Mouse (Mus musculus): ENCODE measurements around the gene Scnn1a.
"Not testable (repeated sequence)": the region's sequence is repeated elsewhere in the genome, so short reads cannot be mapped to it uniquely, and the experiment has no call there.

The Scnn1a gene

GRCm38 (mm10) chr6:125320323-125320722 lies at the start of gene Scnn1a:
Scnn1a (plus strand) TSS chr6:125320659.
- no peak for DNase-seq (ENCODE audit: extremely low spot score, low read depth, low spot score)

- DNase-seq (ENCODE audit: extremely low spot score, low read depth, low spot score), result peak; percentile 62
Measured at GRCm38 (mm10) chr6:125271455-125272227, 48.8 kb upstream of the Scnn1a start.

GRCm38 (mm10) chr6:125272228-125272785 lies 48.2 kb upstream of the Scnn1a start:
- DNase-seq (ENCODE audit: extremely low spot score, low read depth, low spot score), result no peak

- no peak for DNase-seq (ENCODE audit: extremely low spot score, low read depth, low spot score)
Measured at GRCm38 (mm10) chr6:125274841-125275563, 45.5 kb upstream of the Scnn1a start.

GRCm38 (mm10) chr6:125279729-125280128 lies 40.7 kb upstream of the Scnn1a start:
- no peak for DNase-seq (ENCODE audit: extremely low spot score, low read depth, low spot score)

GRCm38 (mm10) chr6:125282721-125283120 lies 37.7 kb upstream of the Scnn1a start:
- not testable (repeated sequence) for DNase-seq (ENCODE audit: extremely low spot score, low read depth, low spot score)

- DNase-seq (ENCODE audit: extremely low spot score, low read depth, low spot score), result no peak
Measured at GRCm38 (mm10) chr6:125284250-125284649, 36.2 kb upstream of the Scnn1a start.

- no peak for DNase-seq (ENCODE audit: extremely low spot score, low read depth, low spot score)
Measured at GRCm38 (mm10) chr6:125284751-125285150, 35.7 kb upstream of the Scnn1a start.

GRCm38 (mm10) chr6:125285890-125286289 lies 34.6 kb upstream of the Scnn1a start, which contains the start of gene Tuba3a:
Tuba3a (minus strand) TSS chr6:125286042.
- no peak for DNase-seq (ENCODE audit: extremely low spot score, low read depth, low spot score)

- no peak for DNase-seq (ENCODE audit: extremely low spot score, low read depth, low spot score)
Measured at GRCm38 (mm10) chr6:125286944-125287343, 33.5 kb upstream of the Scnn1a start.

- DNase-seq (ENCODE audit: extremely low spot score, low read depth, low spot score), result no peak
Measured at GRCm38 (mm10) chr6:125288730-125289129, 31.7 kb upstream of the Scnn1a start.

GRCm38 (mm10) chr6:125291329-125291728 lies 29.1 kb upstream of the Scnn1a start:
- DNase-seq (ENCODE audit: extremely low spot score, low read depth, low spot score), result no peak

- DNase-seq (ENCODE audit: extremely low spot score, low read depth, low spot score), result no peak
Measured at GRCm38 (mm10) chr6:125292256-125292655, 28.2 kb upstream of the Scnn1a start.

GRCm38 (mm10) chr6:125294049-125294448 lies 26.4 kb upstream of the Scnn1a start:
- no peak for DNase-seq (ENCODE audit: extremely low spot score, low read depth, low spot score)

- no peak for DNase-seq (ENCODE audit: extremely low spot score, low read depth, low spot score)
Measured at GRCm38 (mm10) chr6:125297149-125297820, 23.2 kb upstream of the Scnn1a start.

- DNase-seq (ENCODE audit: extremely low spot score, low read depth, low spot score), result no peak
Measured at GRCm38 (mm10) chr6:125300982-125301381, 19.5 kb upstream of the Scnn1a start.

- no peak for DNase-seq (ENCODE audit: extremely low spot score, low read depth, low spot score)
Measured at GRCm38 (mm10) chr6:125302231-125302982, 18.1 kb upstream of the Scnn1a start.

GRCm38 (mm10) chr6:125303242-125303641 lies 17.2 kb upstream of the Scnn1a start:
- no peak for DNase-seq (ENCODE audit: extremely low spot score, low read depth, low spot score)

GRCm38 (mm10) chr6:125304408-125304807 lies 16.1 kb upstream of the Scnn1a start:
- not testable (repeated sequence) for DNase-seq (ENCODE audit: extremely low spot score, low read depth, low spot score)

GRCm38 (mm10) chr6:125305465-125305864 lies 15.0 kb upstream of the Scnn1a start:
- no peak for DNase-seq (ENCODE audit: extremely low spot score, low read depth, low spot score)

GRCm38 (mm10) chr6:125307091-125307490 lies 13.4 kb upstream of the Scnn1a start:
- no peak for DNase-seq (ENCODE audit: extremely low spot score, low read depth, low spot score)

Data from hindlimb bud, embryonic 11.5 days (tissue).